Mouse (Mus musculus) frontal cortex, postnatal 14 days (tissue): ENCODE measurements around the gene Gm20518.

Source experiments
- DNase-seq, 2 experiments: peaks; one replicate each; pipeline ENCODE4 v3.0.0; 2022; ENCODE audit warnings: low spot score in 2 of 2

Gene Gm20518

DNA sequence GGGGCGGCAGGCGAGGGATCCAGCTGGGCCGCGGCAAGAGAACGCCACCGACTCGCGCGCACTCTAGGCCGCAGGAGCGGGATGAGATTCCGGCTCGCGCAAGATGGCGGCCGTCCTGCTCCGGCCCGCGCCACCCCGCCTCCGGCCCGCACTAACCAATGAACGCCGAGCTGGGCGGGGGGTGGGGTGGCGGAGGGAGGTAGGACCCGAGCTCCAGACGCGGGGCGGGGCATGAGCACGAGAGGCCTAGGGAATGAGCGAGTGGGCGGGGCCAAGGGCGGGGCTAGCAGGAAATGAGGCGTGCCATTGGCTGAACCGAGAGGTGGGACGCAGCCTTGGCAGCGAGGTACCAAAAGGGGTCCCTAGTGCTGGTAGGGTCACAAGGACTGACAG lies at the start of gene Gm20518:
Gene Gm20518, minus strand, starts transcription at position 105 of the 393 bp plus-strand sequence.
- DNase-seq: peak; percentile 97 to 100

GRCm38 (mm10) chr16:17939255-17939751 lies 47.8 kb upstream of the Gm20518 start:
- no peak for DNase-seq

DNA sequence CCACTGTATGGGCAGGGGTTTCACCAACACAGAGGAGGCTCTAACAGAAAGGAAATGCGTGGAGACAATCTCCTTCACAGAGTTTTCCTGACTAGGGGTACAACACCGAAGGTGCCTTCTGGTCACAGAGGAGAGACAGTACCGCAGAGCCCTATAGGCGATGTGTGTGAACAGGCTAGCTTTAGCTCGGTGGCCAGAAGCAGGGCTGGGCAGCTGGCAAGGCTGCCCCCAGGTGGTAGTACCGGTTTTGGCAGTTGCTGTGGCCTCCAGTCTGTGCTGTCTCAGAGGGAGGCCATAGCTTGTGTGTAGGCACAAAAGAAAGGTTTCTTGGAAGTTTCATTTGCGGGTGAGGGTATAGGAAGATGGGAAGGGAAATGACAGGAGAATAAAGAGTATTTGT lies 47.4 kb upstream of the Gm20518 start:
- DNase-seq: no peak

GRCm38 (mm10) chr16:17938187-17938586 lies 46.7 kb upstream of the Gm20518 start:
- DNase-seq: no peak

GRCm38 (mm10) chr16:17936776-17937175 lies 45.3 kb upstream of the Gm20518 start:
- DNase-seq: no peak

DNA sequence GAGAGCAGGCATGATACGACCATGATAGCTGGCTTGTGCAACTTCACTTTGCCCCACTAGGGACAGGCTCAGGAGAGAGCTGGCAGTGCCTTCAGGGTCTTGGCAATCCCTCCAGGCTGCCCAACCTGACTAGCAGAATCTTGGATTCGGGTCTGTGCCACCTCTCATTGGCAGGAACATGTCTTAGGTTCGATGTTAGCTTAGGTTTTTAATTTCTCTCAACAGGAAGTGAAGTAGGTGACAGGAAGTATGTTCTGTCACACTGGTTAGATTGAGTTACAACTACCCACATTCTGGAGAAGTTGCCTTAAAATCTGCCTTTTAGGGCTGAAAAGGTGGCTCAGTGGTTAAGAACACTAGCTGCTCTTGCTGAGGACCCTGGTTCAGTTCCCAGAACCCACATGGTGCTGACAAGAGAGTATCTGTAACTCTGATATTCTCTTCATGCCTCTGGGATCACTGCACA lies 43.0 kb upstream of the Gm20518 start:
- no peak for DNase-seq

- DNase-seq: no peak
Measured at GRCm38 (mm10) chr16:17933594-17934444, 42.3 kb upstream of the Gm20518 start.

DNA sequence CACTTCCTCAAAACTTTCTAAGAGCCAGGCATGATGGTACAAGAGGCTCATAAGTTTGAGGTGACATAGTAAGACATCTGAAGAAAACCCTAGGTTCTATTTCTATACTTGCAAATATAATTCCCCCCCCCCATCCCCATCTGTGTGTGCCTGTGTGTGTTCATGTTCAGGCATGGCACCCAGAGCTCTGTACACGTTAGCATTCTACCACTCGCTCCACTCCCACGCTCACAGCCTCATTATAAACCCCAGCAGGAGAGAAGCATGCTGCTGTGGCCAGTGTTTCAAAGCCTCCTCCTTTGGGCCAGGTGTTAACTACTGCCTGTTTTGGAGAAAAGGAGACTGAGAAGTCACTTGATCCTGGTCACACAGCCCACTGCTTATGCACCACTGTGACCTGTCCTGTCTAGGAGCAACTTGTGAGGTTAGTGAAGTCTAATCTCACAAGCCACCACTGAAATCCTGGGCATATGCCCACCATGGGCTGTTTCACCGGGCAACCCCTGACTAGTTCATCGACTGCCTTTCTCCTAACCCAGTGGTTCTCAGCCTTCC lies 40.5 kb upstream of the Gm20518 start:
- no peak for DNase-seq

GRCm38 (mm10) chr16:17929631-17930030 lies 38.2 kb upstream of the Gm20518 start:
- DNase-seq: no peak

DNA sequence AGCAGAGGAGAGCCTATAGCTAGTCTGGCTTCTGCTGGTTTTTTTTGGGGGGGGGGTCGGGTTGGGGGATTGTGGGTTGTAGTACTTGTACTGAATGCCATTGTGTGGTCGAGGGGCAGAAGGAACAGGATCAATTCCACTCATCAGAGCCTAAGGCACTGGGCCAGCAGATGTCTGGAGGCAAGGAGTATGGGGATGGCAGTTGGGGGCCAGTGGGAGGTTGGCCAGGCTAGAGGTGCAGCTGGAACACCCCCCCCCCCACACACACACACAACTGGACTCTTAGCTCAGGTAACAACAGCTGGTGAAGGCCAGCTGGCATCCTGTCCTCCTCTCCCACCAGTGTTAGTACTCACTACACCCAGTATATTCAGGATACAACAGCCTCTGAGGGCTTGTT lies 37.7 kb upstream of the Gm20518 start:
- DNase-seq: no peak

GRCm38 (mm10) chr16:17928627-17929104 lies 37.2 kb upstream of the Gm20518 start:
- peak; percentile 57 to 67 for DNase-seq

DNA sequence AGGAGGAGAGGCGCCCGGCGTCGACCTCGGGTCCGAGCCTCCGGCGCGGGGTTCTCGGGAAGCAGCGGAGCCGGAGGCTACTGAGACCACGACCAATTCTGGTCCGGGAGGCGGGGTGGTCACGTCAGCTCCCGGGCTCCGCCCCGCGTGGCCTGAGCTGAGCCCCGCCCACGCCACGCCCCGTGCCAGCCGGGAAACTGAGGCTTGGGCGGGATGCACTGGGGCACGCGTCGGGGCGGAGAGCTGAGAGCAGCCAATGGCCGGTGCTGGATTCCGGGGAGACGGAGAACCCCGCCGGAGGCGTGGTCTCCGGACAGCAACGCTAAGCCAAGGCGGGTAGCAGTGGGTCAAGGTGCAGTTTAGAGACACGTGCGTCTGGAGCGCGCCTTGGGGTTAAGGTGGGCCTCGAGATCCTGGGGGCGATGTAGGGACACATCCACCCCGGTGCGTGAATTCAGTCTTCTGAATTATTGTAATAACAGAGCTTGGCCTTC lies 36.7 kb upstream of the Gm20518 start, which contains the start of gene Slc25a1:
Gene Slc25a1, minus strand, starts transcription at position 133 of the 494 bp plus-strand sequence.
- DNase-seq: peak; percentile 71 to 80

- DNase-seq: peak in 1 of 2 experiments; percentile 45
Measured at GRCm38 (mm10) chr16:17927351-17928082, 36.0 kb upstream of the Gm20518 start.

DNA sequence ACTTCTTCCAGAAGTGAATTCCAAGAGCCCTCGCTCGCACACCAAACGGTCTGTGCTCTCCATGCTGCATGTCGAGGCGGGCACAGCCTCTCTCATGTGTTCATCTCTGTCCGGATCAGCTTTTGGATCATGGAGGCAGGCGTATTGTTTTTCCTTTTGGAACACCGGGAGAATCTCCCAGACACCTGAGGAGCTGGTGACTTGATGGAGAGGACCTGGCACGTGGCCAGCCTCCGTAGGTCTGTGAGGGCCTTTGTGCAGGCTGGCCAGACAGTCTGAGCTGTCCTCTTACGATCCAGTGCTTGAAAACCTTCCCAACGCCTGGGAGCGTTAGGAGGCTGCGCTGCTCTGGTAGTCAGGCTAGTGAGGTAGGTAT lies 30.7 kb upstream of the Gm20518 start:
- no peak for DNase-seq

DNA sequence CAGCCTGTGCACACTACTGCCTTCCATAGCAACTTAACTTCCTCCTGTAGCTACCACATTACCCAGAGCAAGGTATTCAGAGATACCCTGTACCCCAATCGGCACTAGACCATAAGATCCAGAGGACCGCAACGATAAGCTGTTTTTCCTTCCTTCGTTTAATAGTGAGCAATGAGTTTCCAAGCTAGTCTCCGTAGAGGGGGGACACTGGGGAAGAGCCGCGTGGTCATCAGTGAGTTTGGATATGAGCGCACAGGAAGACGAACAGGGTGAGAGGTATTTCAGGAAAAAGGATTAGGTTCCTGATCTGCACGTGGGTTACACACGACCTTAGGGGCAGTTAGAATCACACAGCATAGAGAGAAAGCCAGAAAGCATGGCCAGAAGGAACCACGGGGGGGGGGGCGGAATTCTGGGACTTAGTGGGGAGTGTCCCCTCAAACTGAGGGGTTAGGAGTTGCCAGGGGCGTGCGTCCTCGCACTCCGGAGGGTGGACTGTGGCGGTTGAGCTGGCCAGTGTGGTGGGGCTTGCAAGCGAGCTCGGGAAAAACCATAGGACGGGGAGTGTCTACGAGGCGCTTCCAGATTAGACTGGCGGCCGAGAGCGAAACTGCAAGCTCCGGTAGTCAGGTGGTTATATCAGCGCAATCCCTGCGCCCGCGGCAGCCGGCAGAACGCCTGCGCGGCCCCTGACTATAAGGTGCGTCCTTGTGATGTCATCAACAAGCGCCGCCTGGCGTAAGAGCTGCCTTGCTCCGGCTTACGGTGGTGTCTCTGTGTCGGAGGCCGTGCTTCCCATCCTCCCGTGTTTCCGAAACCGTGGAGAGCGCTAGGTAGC lies 30.1 kb upstream of the Gm20518 start:
- peak; percentile 92 to 93 for DNase-seq

DNA sequence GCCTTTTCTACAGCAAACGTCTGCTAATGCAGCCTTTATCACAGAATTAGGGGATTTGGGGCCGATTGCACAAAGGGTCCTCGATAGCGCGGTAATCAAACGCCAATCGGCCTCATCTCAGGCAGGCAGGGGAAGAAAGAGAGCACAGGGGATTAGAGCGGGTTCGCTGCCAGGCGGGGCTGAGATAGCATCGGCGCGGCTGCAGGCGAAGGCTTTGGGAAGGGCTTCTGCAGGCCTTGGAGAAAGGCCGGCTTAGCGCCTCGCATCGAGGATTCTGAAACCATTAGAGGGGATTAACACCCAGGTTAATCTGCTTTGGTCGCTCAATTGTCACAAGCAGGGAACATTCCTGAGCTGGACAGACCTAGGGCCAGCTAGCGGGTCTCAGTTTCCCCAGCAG lies 29.1 kb upstream of the Gm20518 start:
- DNase-seq: no peak

DNA sequence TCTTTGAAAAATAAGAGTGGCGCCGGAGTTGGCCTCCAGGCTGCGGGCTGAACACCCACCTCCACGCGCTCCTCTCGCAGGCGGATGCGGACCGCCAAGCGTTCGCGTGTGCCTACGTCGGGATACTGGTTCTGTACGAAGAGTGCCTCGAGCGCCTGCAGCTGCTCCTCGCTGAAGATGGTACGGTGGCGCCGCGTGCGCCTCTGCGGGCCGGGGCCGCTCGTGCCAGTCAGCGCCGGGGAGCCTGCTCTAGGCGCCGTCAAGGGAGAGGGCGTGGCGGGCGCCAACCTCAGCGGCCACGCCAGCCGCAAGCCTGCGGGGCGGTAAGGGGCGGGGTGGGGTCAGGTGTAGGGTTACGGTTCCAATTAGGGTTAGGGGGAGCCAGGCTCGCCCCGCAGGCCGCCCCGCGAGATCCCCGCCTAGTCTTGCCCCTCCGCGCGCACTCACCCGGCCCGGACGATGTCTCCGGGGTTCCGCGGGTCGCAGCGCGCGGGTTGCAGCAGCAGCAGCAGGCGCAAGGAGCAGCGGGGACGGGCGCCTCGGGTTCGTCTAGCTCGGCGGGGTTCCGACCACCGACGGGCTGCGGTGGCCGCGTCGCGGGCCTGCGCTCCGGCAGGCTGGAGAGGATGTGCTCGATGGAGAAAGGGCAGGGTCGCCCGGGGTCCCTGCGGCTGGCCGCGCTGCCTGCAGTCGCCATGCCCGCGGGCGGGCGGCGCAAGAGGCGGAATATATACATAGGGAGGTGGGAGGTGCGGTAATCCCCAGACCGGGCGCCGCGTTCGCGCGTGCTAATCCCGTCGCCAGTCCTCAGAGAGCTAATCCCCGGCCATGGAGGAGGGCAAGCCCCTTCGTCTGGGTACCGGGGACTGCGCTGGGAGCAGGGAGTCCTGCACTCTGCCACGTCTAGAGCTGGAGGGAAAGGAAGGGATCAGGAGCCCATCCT lies 23.1 kb upstream of the Gm20518 start, which contains the start of gene Gsc2:
Gene Gsc2, minus strand, starts transcription at position 753 of the 943 bp plus-strand sequence.
- no peak for DNase-seq

GRCm38 (mm10) chr16:17911052-17911595 lies 19.7 kb upstream of the Gm20518 start, which contains the start of gene Ess2:
Gene Ess2 (minus strand): TSS chr16:17911348.
- DNase-seq: peak; percentile 88 to 91

DNA sequence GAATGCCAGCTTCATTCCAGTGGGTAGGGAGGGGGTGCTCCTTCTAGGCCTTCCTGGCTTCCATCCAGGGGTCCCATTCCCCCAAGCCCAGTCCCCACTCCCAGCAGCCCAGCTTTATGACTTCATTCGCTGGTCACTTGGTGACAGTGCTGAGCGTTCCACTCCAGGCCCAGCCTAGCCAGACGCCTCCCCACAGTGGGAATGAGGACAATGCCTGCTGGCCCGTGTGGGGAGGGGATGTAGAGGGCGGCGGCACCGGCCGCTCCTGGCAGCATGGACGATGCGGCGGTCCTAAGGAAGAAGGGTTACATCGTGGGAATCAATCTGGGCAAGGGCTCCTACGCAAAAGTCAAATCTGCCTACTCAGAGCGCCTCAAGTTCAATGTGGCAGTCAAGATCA lies 7.0 kb upstream of the Gm20518 start, which contains the start of the genes Dgcr2 and Tssk2:
Gene Dgcr2, minus strand, starts transcription at position 101 of the 400 bp plus-strand sequence.
Gene Tssk2, plus strand, starts transcription at position 176 of the 400 bp plus-strand sequence.
- no peak for DNase-seq
